Mouse (Mus musculus) monocyte, adult 59 days (primary cell): ENCODE results near the gene Dpf2. TPM values are rescaled to one million over a fixed set of nuclear protein-coding genes. Genes with fewer than 3 reads are reported as not detected.

Experiments used
- total RNA-seq, 2 experiments: library from RNA; stranded (reverse); gene quantifications; one replicate each; pipeline ENCODE4 v1.2.4; 2023

Gene Dpf2
- 100 to 1,000 TPM; 131 to 160 TPM for total RNA-seq

DNA sequence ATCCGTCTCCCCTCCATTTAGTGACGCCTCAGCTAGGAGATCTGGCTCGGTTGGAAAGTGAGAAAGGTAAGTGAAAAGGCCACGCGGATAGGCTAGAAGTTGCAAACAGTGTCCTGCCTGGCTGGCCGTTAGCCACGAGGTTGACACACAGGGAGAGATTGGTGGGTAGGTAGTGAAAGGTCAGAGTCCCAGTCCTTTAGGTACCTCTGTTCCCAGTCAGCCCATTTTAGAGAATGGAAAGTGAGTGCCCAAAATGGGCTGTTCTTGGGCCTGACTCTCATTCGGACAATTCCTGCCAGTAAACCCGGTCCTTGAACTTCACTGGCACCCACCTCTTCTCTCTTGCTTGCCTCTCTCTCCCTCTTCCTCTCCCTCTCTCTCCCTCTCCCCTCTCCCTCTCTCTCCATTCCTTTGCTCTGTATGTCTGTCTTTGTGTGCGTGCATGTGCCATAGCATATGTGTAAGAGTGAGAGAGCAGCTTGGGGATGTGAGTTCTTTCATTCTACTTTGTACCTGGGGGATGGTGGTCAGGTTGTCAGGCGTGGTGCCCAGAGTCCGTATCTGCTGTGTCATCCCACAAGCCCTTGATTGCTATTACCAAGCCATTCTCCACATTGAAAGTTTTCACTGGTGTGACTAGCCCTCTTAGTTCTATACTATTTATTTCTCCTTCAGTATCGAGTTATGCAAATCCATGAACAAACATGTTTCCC, at the start of gene Dpf2:
Gene Dpf2 (minus strand): TSS at position 4 of the 713 bp plus-strand sequence.

DNA sequence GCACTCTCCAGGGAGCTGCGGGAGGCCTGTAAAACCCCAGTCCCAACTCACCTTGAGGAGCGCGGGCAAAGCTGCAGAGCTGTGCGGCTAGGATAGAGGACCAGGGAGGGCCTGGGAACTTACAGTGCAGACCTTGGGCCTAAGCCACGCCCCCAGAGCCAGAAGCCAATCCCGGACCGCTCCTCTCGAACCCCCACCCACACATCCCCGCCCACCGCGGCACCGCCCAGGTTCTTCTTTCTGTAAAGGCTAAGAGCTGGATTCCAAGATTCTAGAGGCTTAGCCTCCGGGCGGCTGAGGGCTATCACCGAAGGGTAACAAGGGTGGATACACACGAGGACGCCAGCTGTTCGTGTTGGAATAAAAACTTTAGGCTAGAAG, 11.9 kb upstream of the Dpf2 start, which contains the start of gene Cdc42ep2:
Gene Cdc42ep2 (minus strand): TSS at position 104 of the 381 bp plus-strand sequence.

DNA sequence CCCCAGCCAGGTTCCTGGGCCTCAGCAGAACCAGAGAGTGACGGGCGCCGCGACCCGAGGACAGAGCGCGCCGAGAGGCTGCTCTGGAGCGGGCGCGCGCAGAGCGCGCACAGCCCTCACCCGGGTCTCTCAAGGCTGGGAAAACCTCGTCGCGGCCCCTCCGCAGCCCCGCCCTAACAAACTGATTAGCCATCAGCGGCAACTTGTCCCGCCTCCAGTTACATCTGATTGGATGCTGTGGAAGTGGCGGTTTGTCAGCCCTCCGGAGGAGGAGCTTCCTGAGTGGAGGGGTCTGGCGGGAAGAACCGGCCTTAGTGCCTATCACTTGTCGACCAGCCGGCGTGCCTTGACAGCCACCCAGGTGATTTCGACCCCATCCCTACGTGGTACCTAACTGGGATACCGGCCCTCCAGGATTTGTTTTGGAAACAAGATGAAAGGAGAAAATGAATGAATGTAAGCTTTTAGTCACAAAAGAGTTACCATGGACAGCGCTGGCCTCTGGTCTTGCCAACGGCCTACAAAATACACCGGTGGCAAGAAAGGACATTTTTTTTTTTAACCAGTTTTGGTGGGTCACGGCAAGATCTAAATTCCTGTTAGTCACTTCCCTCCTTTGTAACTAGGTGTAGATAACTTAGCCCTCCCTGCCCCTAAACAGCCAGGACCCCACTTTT, 18.7 kb downstream of the Dpf2 start, which contains the start of gene Tigd3:
Gene Tigd3 (minus strand): TSS at position 148 of the 677 bp plus-strand sequence.

DNA sequence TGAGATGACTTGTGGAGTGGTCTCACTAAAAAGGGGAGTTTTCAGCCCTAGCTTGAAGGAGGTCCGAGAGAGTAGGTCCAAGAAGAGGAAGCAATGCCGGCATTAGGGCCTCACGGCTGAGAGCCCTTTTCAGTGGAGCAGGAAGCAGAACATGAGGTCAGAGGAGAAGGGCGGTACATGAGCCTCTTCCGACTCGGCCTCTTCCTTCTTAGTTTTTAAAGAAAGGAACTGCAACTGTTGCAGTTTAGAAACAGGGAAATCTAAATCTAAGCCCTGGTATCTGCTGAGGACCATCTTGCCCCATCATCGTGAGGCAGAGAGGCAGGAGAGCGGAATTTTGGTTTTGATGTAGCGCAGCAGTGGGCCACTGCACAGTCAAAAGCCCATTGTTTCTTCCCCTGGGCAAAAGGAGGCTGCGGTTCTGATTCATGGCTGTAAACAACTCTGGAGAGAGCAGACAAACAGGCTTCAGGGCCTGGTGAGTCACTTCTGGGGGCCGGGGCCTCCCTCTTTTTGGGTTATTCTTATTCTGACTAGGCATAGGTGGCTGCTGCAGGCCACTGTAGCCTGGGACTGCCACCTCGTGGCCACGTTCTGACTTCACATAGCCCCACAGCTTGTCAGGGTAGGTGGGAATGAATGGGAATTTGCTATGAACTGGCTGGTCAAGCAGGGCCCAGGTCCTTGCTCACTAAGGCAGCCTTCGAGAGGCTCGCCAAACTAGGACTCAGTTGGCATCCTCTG, 35.0 kb downstream of the Dpf2 start, which contains the start of gene Slc25a45:
Gene Slc25a45 (plus strand): TSS at position 191 of the 744 bp plus-strand sequence.

DNA sequence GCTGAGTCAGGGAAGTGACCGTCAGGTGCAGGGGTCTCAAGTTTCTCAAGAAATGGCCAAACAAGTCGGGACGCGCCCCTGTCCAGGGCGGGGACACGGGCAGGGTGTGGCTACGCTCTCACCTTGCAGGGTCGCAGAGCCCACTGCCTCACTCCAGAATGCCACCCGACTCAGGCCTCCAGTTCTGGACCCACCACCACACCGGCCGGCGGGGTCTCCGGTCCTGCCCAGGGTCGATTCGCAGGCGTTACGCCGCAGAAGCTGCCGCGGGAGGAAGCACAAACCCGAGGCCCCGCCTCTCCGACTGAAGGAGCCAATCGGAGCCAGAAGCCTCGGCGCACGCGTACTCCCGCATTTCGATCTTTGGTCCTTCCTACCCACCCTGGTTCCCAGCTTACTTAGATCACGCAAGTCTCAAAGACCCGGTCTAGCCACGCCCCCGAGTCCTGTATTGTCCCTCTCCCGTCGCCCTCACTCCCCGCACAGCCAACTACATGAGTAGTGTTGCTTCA, 37.8 kb downstream of the Dpf2 start, which contains the start of gene Frmd8:
Gene Frmd8 (minus strand): TSS at position 306 of the 512 bp plus-strand sequence.

Other genes with a start within 250 kb of the Dpf2 start
- gene Sipa1, start 249.3 kb downstream of the Dpf2 start, total RNA-seq: 100 to 1,000 TPM; 153 to 157 TPM
- 100 to 1,000 TPM; 113 to 114 TPM for gene Map3k11, start 224.3 kb downstream of the Dpf2 start, total RNA-seq
- 100 to 1,000 TPM; 112 to 131 TPM for gene Pcnx3, start 224.1 kb downstream of the Dpf2 start, total RNA-seq
- not detected for gene Kcnk7, start 208.6 kb downstream of the Dpf2 start, total RNA-seq
- 100 to 1,000 TPM; 236 to 244 TPM for gene Ehbp1l1, start 186.7 kb downstream of the Dpf2 start, total RNA-seq
- gene Fam89b, start 183.4 kb downstream of the Dpf2 start, total RNA-seq: 100 to 1,000 TPM in 1 of 2 experiments, 10 to 100 TPM in 1; 98.8 to 107 TPM
- 1 to 10 TPM; 3.8 to 5.4 TPM for gene Ltbp3, start 172.1 kb downstream of the Dpf2 start, total RNA-seq
- gene Scyl1, start 141.6 kb downstream of the Dpf2 start, total RNA-seq: 100 to 1,000 TPM in 1 of 2 experiments, 10 to 100 TPM in 1; 92.2 to 100 TPM
- 10 to 100 TPM; 80.4 to 88.1 TPM for gene Frmd8, start 37.7 kb downstream of the Dpf2 start, total RNA-seq
- 10 to 100 TPM; 77.6 to 84.5 TPM for gene Slc25a45, start 35.2 kb downstream of the Dpf2 start, total RNA-seq
- 1 to 10 TPM; 1.1 to 1.6 TPM for gene Tigd3, start 18.9 kb downstream of the Dpf2 start, total RNA-seq
- gene Cdc42ep2, start 11.8 kb upstream of the Dpf2 start, total RNA-seq: 10 to 100 TPM; 40.3 to 51.9 TPM
- gene Pola2, start 51.2 kb upstream of the Dpf2 start, total RNA-seq: 10 to 100 TPM; 29.1 to 38.4 TPM
- not detected for gene Slc22a20, start 73.1 kb upstream of the Dpf2 start, total RNA-seq
- gene Capn1, start 102.9 kb upstream of the Dpf2 start, total RNA-seq: 10 to 100 TPM; 64.1 to 69.8 TPM
- gene Syvn1, start 133.6 kb upstream of the Dpf2 start, total RNA-seq: 10 to 100 TPM; 56.0 to 57.8 TPM
- gene Mrpl49, start 144.8 kb upstream of the Dpf2 start, total RNA-seq: 10 to 100 TPM; 15.0 to 15.8 TPM
- gene Fau, start 144.8 kb upstream of the Dpf2 start, total RNA-seq: 1,000 to 10,000 TPM; 2,789 to 3,006 TPM
- gene Znhit2, start 148.2 kb upstream of the Dpf2 start, total RNA-seq: 10 to 100 TPM; 13.9 to 14.4 TPM
- gene Tm7sf2, start 155.4 kb upstream of the Dpf2 start, total RNA-seq: 10 to 100 TPM; 16.3 to 21.0 TPM
- 100 to 1,000 TPM; 118 to 121 TPM for gene Vps51, start 164.2 kb upstream of the Dpf2 start, total RNA-seq
- not detected for gene Tmem262, start 167.0 kb upstream of the Dpf2 start, total RNA-seq
- gene Gm28374, start 169.2 kb upstream of the Dpf2 start, total RNA-seq: 1 to 10 TPM in 1 of 2 experiments, not detected in 1; 1.5 TPM
- gene Zfpl1, start 171.9 kb upstream of the Dpf2 start, total RNA-seq: 10 to 100 TPM; 43.3 to 45.6 TPM
- gene Cdca5, start 172.0 kb upstream of the Dpf2 start, total RNA-seq: 1 to 10 TPM in 1 of 2 experiments, under 1 TPM in 1; 0.85 to 1.2 TPM
- 1 to 10 TPM in 1 of 2 experiments, not detected in 1; 1.2 TPM for gene AC131692.1, start 181.4 kb upstream of the Dpf2 start, total RNA-seq
- not detected for gene Naaladl1, start 192.8 kb upstream of the Dpf2 start, total RNA-seq
- gene Sac3d1, start 205.6 kb upstream of the Dpf2 start, total RNA-seq: 10 to 100 TPM; 10.7 to 11.4 TPM
- gene Snx15, start 215.3 kb upstream of the Dpf2 start, total RNA-seq: 10 to 100 TPM; 18.9 to 20.3 TPM
- gene Batf2, start 228.0 kb upstream of the Dpf2 start, total RNA-seq: 1 to 10 TPM; 4.1 to 9.4 TPM
- 10 to 100 TPM; 16.4 to 17.6 TPM for gene Arl2, start 228.5 kb upstream of the Dpf2 start, total RNA-seq